Mouse (Mus musculus) liver, adult 2 months (tissue): Measurements from ENCODE around the gene Tdg.

ENCODE experiments used
- CTCF ChIP-seq: fragments of 200-500 bp; IDR thresholded peaks from 2 replicates; pipeline ENCODE4 v1.5.1; 2011; ENCODE audit warnings: low read depth, low read length, control low read depth
- POLR2A ChIP-seq: fragments of 200-500 bp; IDR thresholded peaks from 2 replicates; pipeline ENCODE4 v1.6.1; 2011; ENCODE audit warnings: low read length, control low read depth; ENCODE audit not compliant: insufficient read depth; ENCODE audit errors: extremely low read depth

DNA sequence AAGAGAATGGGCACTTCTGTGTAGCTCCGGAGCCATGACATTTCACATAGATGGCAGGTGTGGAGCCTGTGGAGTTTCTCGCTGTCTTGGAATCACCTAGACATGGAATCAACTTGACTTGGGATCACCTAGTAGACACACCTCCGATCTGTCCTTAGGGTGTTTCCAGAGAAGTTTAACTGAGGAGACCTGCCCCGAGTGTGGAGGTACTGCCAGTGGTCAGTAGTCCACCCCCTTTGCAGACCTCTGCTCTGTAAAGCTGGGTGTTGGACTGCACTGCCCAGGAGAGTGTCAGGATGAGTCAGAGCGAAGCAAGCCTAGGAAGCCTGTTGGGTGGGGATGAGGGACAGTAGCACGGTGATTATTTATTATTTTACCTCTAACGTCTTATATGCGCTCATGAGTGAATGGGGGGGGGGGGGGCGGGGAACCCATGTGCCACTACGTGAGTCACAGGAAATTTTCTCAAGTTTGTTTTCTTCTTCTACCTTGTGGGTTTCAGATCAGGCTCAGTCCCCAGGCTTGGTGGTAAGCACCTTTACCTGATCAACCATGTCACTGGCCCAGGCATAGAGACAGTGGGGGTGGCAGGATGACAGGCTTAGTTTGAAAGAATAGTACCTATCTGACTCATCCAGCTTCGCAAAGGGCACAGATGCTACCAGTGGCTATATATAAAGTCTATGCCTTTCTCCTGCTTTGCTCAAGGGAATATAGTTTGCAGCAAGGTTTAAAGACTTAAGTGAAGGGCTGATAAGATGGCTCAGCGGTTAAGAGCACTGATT is 3.1 kb downstream of the Tdg start:
- no peak for TF ChIP-seq CTCF
- TF ChIP-seq POLR2A: no peak
